Mouse (Mus musculus) kidney, adult 2 months (tissue): ENCODE measurements around the gene Ttc28.

Experiments used
- CTCF ChIP-seq: fragments of 200-500 bp; conservative IDR thresholded peaks from 2 replicates; pipeline ENCODE4 v1.5.1; 2011; ENCODE audit warnings: low read depth, mild to moderate bottlenecking, control low read depth, low read length, moderate library complexity, mixed read lengths; ENCODE audit not compliant: insufficient read depth, insufficient read length
- POLR2A ChIP-seq: fragments of 200-500 bp; IDR thresholded peaks from one replicate; pipeline ENCODE4 v1.6.1; 2011; ENCODE audit warnings: low read depth, low read length, control low read depth

- no peak for TF ChIP-seq CTCF
- TF ChIP-seq POLR2A, result no peak
Observed at GRCm38 (mm10) chr5:111070361-111070760, 190.8 kb downstream of the Ttc28 start.
